In the genomic region with DNA sequence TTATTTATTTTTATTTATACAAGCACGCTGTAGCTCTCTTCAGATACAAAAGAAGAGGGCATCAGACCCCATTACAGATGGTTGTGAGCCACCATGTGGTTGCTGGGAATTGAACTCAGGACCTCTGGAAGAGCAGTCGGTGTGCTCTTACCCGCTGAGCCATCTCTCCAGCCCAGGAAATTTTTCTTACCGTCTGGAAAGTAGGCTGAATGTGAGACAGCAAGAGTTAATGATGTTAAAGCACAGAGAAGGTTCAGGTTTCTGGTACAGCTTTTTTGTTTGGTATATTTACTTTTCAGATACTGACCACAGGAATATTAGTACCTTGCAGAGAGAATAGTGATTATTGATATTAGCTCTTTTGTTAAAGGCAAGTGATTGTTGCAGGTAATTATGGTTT, we compare ENCODE assay signal across 10 mouse cellular contexts. TPM values are rescaled to one million over a fixed set of nuclear protein-coding genes. Genes with fewer than 3 reads are reported as not detected.
A peak's percentile ranks its signal among the peaks of the same experiment; 100 is the strongest.
DNase-seq lines count a peak whose midpoint lies in the region; ATAC-seq lines count a peak whose summit lies in the region.
"Had no signal": no experiment of that assay in that cellular context is flagged by ENCODE, and none has a peak within 500 bp of the region (broad histone marks: within the 10 kb centered on the region; RNA-seq: fewer than 3 reads in every experiment).

No protein-coding gene starts in this region.

- H3K9me3 ChIP-seq in forebrain, embryonic 10.5 days = no peaks in the 10 kb centered on the region
- no peaks in the 10 kb centered on the region for H3K9me3 ChIP-seq in forebrain, embryonic 11.5 days (ENCODE audit: control insufficient read depth, low read length)
- no peaks in the 10 kb centered on the region for H3K9me3 ChIP-seq in lung, embryonic 15.5 days
- H3K9me3 ChIP-seq in limb, embryonic 15.5 days = no peaks in the 10 kb centered on the region
- H3K9me3 ChIP-seq in stomach, embryonic 16.5 days (replicated peaks; ENCODE audit: control insufficient read depth, low read length) = no peaks in the 10 kb centered on the region

- no peak overlapping the region for H3K27ac ChIP-seq in forebrain, embryonic 10.5 days
- no peak overlapping the region for H3K27ac ChIP-seq in forebrain, embryonic 11.5 days (ENCODE audit: low read depth, low read length)
- H3K27ac ChIP-seq in lung, embryonic 15.5 days = no peak overlapping the region
- no peak overlapping the region for H3K27ac ChIP-seq in limb, embryonic 15.5 days
- no peak overlapping the region for H3K27ac ChIP-seq in stomach, embryonic 16.5 days (ENCODE audit: low read length)

- no peak overlapping the region for H3K4me2 ChIP-seq in forebrain, embryonic 11.5 days (ENCODE audit: low read depth, low read length, severe bottlenecking)
- peak overlapping the region; percentile 64 for H3K4me2 ChIP-seq in lung, embryonic 15.5 days
- H3K4me2 ChIP-seq in limb, embryonic 15.5 days = no peak overlapping the region
- H3K4me2 ChIP-seq in stomach, embryonic 16.5 days (ENCODE audit: low read depth, low read length) = peak overlapping the region; percentile 69

- no peak for DNase-seq in forebrain, embryonic 10.5 days (ENCODE audit: extremely low spot score, low spot score)
- no peak for DNase-seq in forebrain, embryonic 11.5 days (ENCODE audit: low spot score)
- no peak for DNase-seq in lung, postnatal 10 days
- no peak for DNase-seq in right cerebral cortex, postnatal 36 days (ENCODE audit: low spot score in 2 of 2)
- DNase-seq in retina, postnatal 1 day = no peak
- DNase-seq: cerebellum, adult 11 months; thymus, postnatal 25 days had no signal

- peak overlapping the region; percentile 97; the same call in 1 of the 2 replicates for H3K4me3 ChIP-seq in forebrain, embryonic 10.5 days
- no peak overlapping the region for H3K4me3 ChIP-seq in forebrain, embryonic 11.5 days (ENCODE audit: low read depth, low read length)
- peak overlapping the region; percentile 14; the same call in 1 of the 2 replicates for H3K4me3 ChIP-seq in lung, embryonic 15.5 days
- H3K4me3 ChIP-seq in limb, embryonic 15.5 days = 0 out of 2 replicates have a peak overlapping the region, but pooled peaks have one; percentile 29
- H3K4me3 ChIP-seq in stomach, embryonic 16.5 days (replicated peaks; ENCODE audit: low read length) = peak overlapping the region; percentile 25

- peaks cover 47% of the 10 kb centered on the region for H3K36me3 ChIP-seq in forebrain, embryonic 10.5 days (replicated peaks)
- H3K36me3 ChIP-seq in forebrain, embryonic 11.5 days (ENCODE audit: control insufficient read depth, insufficient read depth, low read length) = no peaks in the 10 kb centered on the region
- peaks cover 4% of the 10 kb centered on the region for H3K36me3 ChIP-seq in lung, embryonic 15.5 days
- H3K36me3 ChIP-seq in limb, embryonic 15.5 days = no peaks in the 10 kb centered on the region
- 0 out of 2 replicates have a peak, but pooled peaks cover 4% of the 10 kb centered on the region for H3K36me3 ChIP-seq in stomach, embryonic 16.5 days (ENCODE audit: control insufficient read depth, insufficient read depth, low read length)

- no peak for ATAC-seq in forebrain, embryonic 11.5 days (replicated peaks; ENCODE audit: low FRiP score)
- no peak for ATAC-seq in lung, embryonic 15.5 days (ENCODE audit: borderline replicate concordance, extremely low read depth, low FRiP score, low TSS enrichment)
- ATAC-seq in limb, embryonic 15.5 days (ENCODE audit: insufficient number of reproducible peaks, low FRiP score, low TSS enrichment, low read depth) = no peak
- no peak for ATAC-seq in stomach, embryonic 16.5 days (ENCODE audit: insufficient read depth, low FRiP score)

- H3K9ac ChIP-seq in forebrain, embryonic 11.5 days (ENCODE audit: low read length) = no peak overlapping the region
- no peak overlapping the region for H3K9ac ChIP-seq in lung, embryonic 15.5 days
- H3K9ac ChIP-seq in limb, embryonic 15.5 days = no peak overlapping the region
- H3K9ac ChIP-seq in stomach, embryonic 16.5 days (ENCODE audit: low read length) = no peak overlapping the region

- 70% methylated on average over 4 of the region's 4 CpGs for WGBS in forebrain, embryonic 10.5 days
- WGBS in forebrain, embryonic 11.5 days = 68% methylated on average over 4 of the region's 4 CpGs
- WGBS in lung, embryonic 15.5 days = 50% methylated on average over 4 of the region's 4 CpGs
- WGBS in limb, embryonic 15.5 days = 61% methylated on average over 4 of the region's 4 CpGs
- 61% methylated on average over 4 of the region's 4 CpGs for WGBS in stomach, embryonic 16.5 days

- H3K27me3 ChIP-seq in forebrain, embryonic 10.5 days (ENCODE audit: poor library complexity, severe bottlenecking) = no peaks in the 10 kb centered on the region
- H3K27me3 ChIP-seq in forebrain, embryonic 11.5 days (ENCODE audit: control insufficient read depth, insufficient read depth, low read length) = no peaks in the 10 kb centered on the region
- H3K27me3 ChIP-seq in lung, embryonic 15.5 days = no peaks in the 10 kb centered on the region
- no peaks in the 10 kb centered on the region for H3K27me3 ChIP-seq in limb, embryonic 15.5 days
- no peaks in the 10 kb centered on the region for H3K27me3 ChIP-seq in stomach, embryonic 16.5 days (ENCODE audit: control insufficient read depth, insufficient read depth, low read length)

- peaks cover 22% of the 10 kb centered on the region for H3K4me1 ChIP-seq in forebrain, embryonic 10.5 days
- no peaks in the 10 kb centered on the region for H3K4me1 ChIP-seq in forebrain, embryonic 11.5 days (replicated peaks; ENCODE audit: control insufficient read depth, insufficient read depth, low read length)
- peaks cover 18% of the 10 kb centered on the region for H3K4me1 ChIP-seq in lung, embryonic 15.5 days
- H3K4me1 ChIP-seq in limb, embryonic 15.5 days = peaks cover 4% of the 10 kb centered on the region
- peaks cover 12% of the 10 kb centered on the region for H3K4me1 ChIP-seq in stomach, embryonic 16.5 days (ENCODE audit: control insufficient read depth, insufficient read depth, low read length)

RNA-seq across cellular contexts. Expression of gene Pten, which starts 3.9 kb away (rescaled TPM):
- 7.3 and 8.7 TPM in 2 replicates for polyA plus RNA-seq in forebrain, embryonic 10.5 days (2016; fragmentation: Nextera tagmentation; extraction: Ambion mirVana)
- polyA plus RNA-seq in forebrain, embryonic 11.5 days (2014; fragmentation: Nextera tagmentation; extraction: Ambion mirVana) = 10.1 and 11.0 TPM in 2 replicates
- 8.3 and 10.2 TPM in 2 replicates for polyA plus RNA-seq in lung, embryonic 15.5 days (2015; fragmentation: Nextera tagmentation; extraction: Ambion mirVana)
- polyA plus RNA-seq in limb, embryonic 15.5 days (2015; fragmentation: Nextera tagmentation; extraction: Ambion mirVana) = 7.1 and 9.5 TPM in 2 replicates
- 7.1 and 8.2 TPM in 2 replicates for polyA plus RNA-seq in stomach, embryonic 16.5 days (2015; fragmentation: Nextera tagmentation; extraction: Ambion mirVana)

RNA-seq across cellular contexts. Expression of gene Atad1, which starts 21.6 kb away (rescaled TPM):
- polyA plus RNA-seq in forebrain, embryonic 10.5 days (2016; fragmentation: Nextera tagmentation; extraction: Ambion mirVana) = 79.9 and 81.1 TPM in 2 replicates
- polyA plus RNA-seq in forebrain, embryonic 11.5 days (2014; fragmentation: Nextera tagmentation; extraction: Ambion mirVana) = 94.7 and 98.4 TPM in 2 replicates
- 65.6 and 66.1 TPM in 2 replicates for polyA plus RNA-seq in lung, embryonic 15.5 days (2015; fragmentation: Nextera tagmentation; extraction: Ambion mirVana)
- polyA plus RNA-seq in limb, embryonic 15.5 days (2015; fragmentation: Nextera tagmentation; extraction: Ambion mirVana) = 54.5 and 55.2 TPM in 2 replicates
- 65.1 and 68.7 TPM in 2 replicates for polyA plus RNA-seq in stomach, embryonic 16.5 days (2015; fragmentation: Nextera tagmentation; extraction: Ambion mirVana)

Comparison
In these comparisons a context has a peak if more than half of its experiments do, and no peak if none do; other contexts are left out.
1. H3K4me2 ChIP-seq: peak in lung, embryonic 15.5 days (single experiment) and stomach, embryonic 16.5 days (single experiment); none in forebrain, embryonic 11.5 days (single experiment) and limb, embryonic 15.5 days (single experiment).